Mouse (Mus musculus) adrenal gland (tissue): ENCODE data around the gene Rrn3.
"Not testable (repeated sequence)": the region's sequence is repeated elsewhere in the genome, so short reads cannot be mapped to it uniquely, and the experiment has no call there.

Experiments used
- intact Hi-C: fragments of 180-260 bp; cut with DNase I; formaldehyde crosslinking; loops from one replicate; pipeline ENCODE4 v1.15.1; 2025
- long read RNA-seq, 2 experiments: library from polyadenylated mRNA; unstranded; transcript quantifications; one replicate each; pipeline ENCODE4 v2.0.0; 2020; ENCODE audit warnings: borderline replicate concordance in 1 of 2; ENCODE audit not compliant: insufficient replicate concordance in 1 of 2

The Rrn3 gene
- long read RNA-seq, experiment 1, transcript Rrn3-201 (18 exons, 3,582 nt), result major isoform, 14 of 101 reads
- long read RNA-seq, experiment 1, partial matches to known transcripts, result 87 of 101 reads
- long read RNA-seq, experiment 1, other reads (novel, unspliced or antisense), result 0 of 101 reads
- long read RNA-seq, experiment 2, transcript Rrn3-201 (18 exons, 3,582 nt), result major isoform, 15 of 61 reads
- long read RNA-seq, experiment 2, partial matches to known transcripts, result 46 of 61 reads
- long read RNA-seq, experiment 2, other reads (novel, unspliced or antisense), result 0 of 61 reads

- intact Hi-C loops, result no loop called here
Measured at GRCm38 (mm10) chr16:13780353-13781036, at the start of gene Rrn3. TSS of gene Rrn3 (plus strand) at chr16:13780708.

GRCm38 (mm10) chr16:13732786-13733185 is 47.7 kb upstream of the Rrn3 start:
- intact Hi-C loops, result loop anchor here (5.0 to 10.0 kb wide), 3 partner anchors 200 to 618 kb away; no protein-coding TSS in a partner anchor

GRCm38 (mm10) chr16:13733518-13734137 is 46.9 kb upstream of the Rrn3 start:
- intact Hi-C loops, result loop anchor here (5.0 to 10.0 kb wide), 3 partner anchors 201 to 619 kb away; no protein-coding TSS in a partner anchor

GRCm38 (mm10) chr16:13735977-13736376 is 44.5 kb upstream of the Rrn3 start:
- intact Hi-C loops, result loop anchor here (10.0 kb wide), 2 partner anchors 291 to 621 kb away; no protein-coding TSS in a partner anchor

- intact Hi-C loops, result loop anchor here (10.0 kb wide), 2 partner anchors 294 to 624 kb away; no protein-coding TSS in a partner anchor
Measured at GRCm38 (mm10) chr16:13739044-13739443, 41.5 kb upstream of the Rrn3 start.

GRCm38 (mm10) chr16:13740844-13741243 is 39.7 kb upstream of the Rrn3 start:
- intact Hi-C loops, result no loop called here

- intact Hi-C loops, result no loop called here
Measured at GRCm38 (mm10) chr16:13747708-13748107, 32.8 kb upstream of the Rrn3 start.

GRCm38 (mm10) chr16:13748124-13748523 is 32.4 kb upstream of the Rrn3 start:
- intact Hi-C loops, result no loop called here

GRCm38 (mm10) chr16:13748813-13749212 is 31.7 kb upstream of the Rrn3 start:
- intact Hi-C loops, result not testable (repeated sequence)

- intact Hi-C loops, result no loop called here
Measured at GRCm38 (mm10) chr16:13749306-13749705, 31.2 kb upstream of the Rrn3 start.

GRCm38 (mm10) chr16:13749981-13750380 is 30.5 kb upstream of the Rrn3 start:
- intact Hi-C loops, result no loop called here

- intact Hi-C loops, result no loop called here
Measured at GRCm38 (mm10) chr16:13750626-13751025, 29.9 kb upstream of the Rrn3 start.

- intact Hi-C loops, result no loop called here
Measured at GRCm38 (mm10) chr16:13753986-13754385, 26.5 kb upstream of the Rrn3 start.

- intact Hi-C loops, result no loop called here
Measured at GRCm38 (mm10) chr16:13754400-13755190, 25.9 kb upstream of the Rrn3 start.

GRCm38 (mm10) chr16:13757823-13758222 is 22.7 kb upstream of the Rrn3 start:
- intact Hi-C loops, result no loop called here

GRCm38 (mm10) chr16:13762807-13763206 is 17.7 kb upstream of the Rrn3 start:
- intact Hi-C loops, result not testable (repeated sequence)

- intact Hi-C loops, result no loop called here
Measured at GRCm38 (mm10) chr16:13764519-13764918, 16.0 kb upstream of the Rrn3 start.

- intact Hi-C loops, result no loop called here
Measured at GRCm38 (mm10) chr16:13766367-13766766, 14.1 kb upstream of the Rrn3 start.

- intact Hi-C loops, result not testable (repeated sequence)
Measured at GRCm38 (mm10) chr16:13771603-13772002, 8.9 kb upstream of the Rrn3 start.

GRCm38 (mm10) chr16:13772051-13772450 is 8.5 kb upstream of the Rrn3 start:
- intact Hi-C loops, result not testable (repeated sequence)

GRCm38 (mm10) chr16:13774011-13774410 is 6.5 kb upstream of the Rrn3 start:
- intact Hi-C loops, result not testable (repeated sequence)
